Mouse (Mus musculus): ENCODE measurements around the gene Oip5.
A peak's percentile ranks its signal among the peaks of the same experiment; 100 is the strongest.

Oip5 gene

GRCm38 (mm10) chr2:119587383-119587782, 30.9 kb downstream of the Oip5 start:
- DNase-seq (ENCODE audit: low read depth, low spot score): peak; percentile 73

- no peak for DNase-seq (ENCODE audit: low read depth, low spot score)
Observed at GRCm38 (mm10) chr2:119584282-119584681, 34.0 kb downstream of the Oip5 start.

GRCm38 (mm10) chr2:119583439-119583838, 34.8 kb downstream of the Oip5 start:
- DNase-seq (ENCODE audit: low read depth, low spot score): no peak

DNA sequence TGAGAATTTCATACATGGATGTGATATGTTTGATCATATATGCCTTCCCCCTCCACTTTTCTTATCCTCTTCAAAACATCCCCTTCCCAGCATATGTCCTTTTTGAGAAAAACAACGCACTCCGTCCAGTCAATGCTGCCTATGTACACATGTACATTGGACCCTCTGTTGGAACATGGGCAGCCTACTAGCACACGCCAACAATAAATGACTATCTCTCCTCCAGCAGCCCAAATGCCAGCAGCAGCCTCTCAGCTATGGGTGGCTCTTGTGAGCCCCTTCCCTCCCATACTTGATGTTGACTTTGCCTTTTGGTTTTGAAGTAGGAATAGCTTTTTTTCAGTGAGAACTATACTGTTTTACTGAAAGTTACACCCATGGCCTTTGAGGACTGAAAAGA, 36.7 kb downstream of the Oip5 start:
- no peak for DNase-seq (ENCODE audit: low read depth, low spot score)

- DNase-seq (ENCODE audit: low read depth, low spot score): peak; percentile 17
Observed at GRCm38 (mm10) chr2:119572471-119572870, 45.8 kb downstream of the Oip5 start.

- DNase-seq (ENCODE audit: low read depth, low spot score): no peak
Observed at GRCm38 (mm10) chr2:119566182-119566855, 52.0 kb downstream of the Oip5 start.

- no peak for DNase-seq (ENCODE audit: low read depth, low spot score)
Observed at GRCm38 (mm10) chr2:119565284-119565683, 53.0 kb downstream of the Oip5 start.

DNA sequence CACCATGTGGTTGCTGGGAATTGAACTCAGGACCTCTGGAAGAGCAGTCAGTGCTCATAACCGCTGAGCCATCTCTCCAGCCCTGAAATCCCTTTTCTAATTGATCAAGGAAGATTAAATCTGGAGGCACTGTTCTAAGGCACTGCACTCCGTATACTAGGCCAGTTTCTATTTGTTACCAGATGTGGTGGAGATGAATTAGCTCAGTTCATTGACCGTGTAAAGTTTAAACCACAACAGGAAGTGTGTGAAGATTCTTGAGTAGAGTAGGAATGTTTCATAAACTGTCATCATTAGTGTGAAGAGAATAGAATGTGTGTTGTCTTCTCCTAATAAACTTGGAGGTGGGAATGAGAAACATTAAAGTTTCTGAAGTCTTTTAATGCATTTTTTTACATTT, 56.5 kb downstream of the Oip5 start:
- no peak for DNase-seq (ENCODE audit: low read depth, low spot score)
